Mouse (Mus musculus) lung, embryonic 14.5 days (tissue): ENCODE measurements at regions not wholly inside any gene's neighbourhood (a gene's known extent, or its start where the extent isn't known, plus 50 kb on each side); places are given as distances from the start of the nearest gene placed in this dataset.
"Not testable (repeated sequence)": the region's sequence is repeated elsewhere in the genome, so short reads cannot be mapped to it uniquely, and the experiment has no call there.

ENCODE experiments used
- ATAC-seq: fragments of 200-750 bp; cut with Nextera tagmentation; 2 replicates; pipeline ENCODE4 v1.8.0; 2017; ENCODE audit warnings: mild to moderate bottlenecking, moderate TSS enrichment, moderate library complexity; ENCODE audit not compliant: insufficient read depth
- DNase-seq: peaks from one replicate; pipeline ENCODE4 v3.0.0-alpha.2; 2015
- H3K27ac ChIP-seq: fragments of 300-500 bp; sonication (generic); 2 replicates; pipeline ENCODE4 v1.5.1; 2014; ENCODE audit warnings: low read depth, mild to moderate bottlenecking, moderate library complexity
- H3K27me3 ChIP-seq: fragments of 300-500 bp; sonication (generic); 2 replicates; pipeline ENCODE4 v1.6.1; 2014; ENCODE audit warnings: low read length, control low read depth; ENCODE audit not compliant: insufficient read depth
- H3K36me3 ChIP-seq: fragments of 300-500 bp; sonication (generic); 2 replicates; pipeline ENCODE4 v1.6.1; 2014; ENCODE audit warnings: control low read depth; ENCODE audit not compliant: insufficient read depth
- H3K4me1 ChIP-seq: fragments of 300-500 bp; sonication (generic); 2 replicates; pipeline ENCODE4 v1.6.1; 2014; ENCODE audit warnings: antibody characterized with exemption, control low read depth; ENCODE audit not compliant: insufficient read depth
- H3K4me2 ChIP-seq: fragments of 300-500 bp; sonication (generic); 2 replicates; pipeline ENCODE4 v1.6.1; 2014; ENCODE audit warnings: mild to moderate bottlenecking
- H3K4me3 ChIP-seq: fragments of 300-500 bp; sonication (generic); 2 replicates; pipeline ENCODE4 v1.5.1; 2014; ENCODE audit warnings: low read depth, low read length
- H3K9ac ChIP-seq: fragments of 300-500 bp; sonication (generic); 2 replicates; pipeline ENCODE4 v1.6.1; 2014
- H3K9me3 ChIP-seq: fragments of 300-500 bp; sonication (generic); 2 replicates; pipeline ENCODE4 v1.6.1; 2016; ENCODE audit warnings: low read depth, low read length, control low read depth
- CTCF ChIP-seq: IDR thresholded peaks from 2 replicates; pipeline ENCODE4 v1.5.1; 2016; ENCODE audit warnings: antibody characterized with exemption, low read depth
- WGBS: fragments of 180-500 bp; shearing (Covaris S2); extraction: QIAGEN DNeasy Blood & Tissue Kit; methylation state at CpG from one replicate; pipeline ENCODE4 v1.1.7; 2014; 5-methylcytosine and 5-hydroxymethylcytosine counted together

DNA sequence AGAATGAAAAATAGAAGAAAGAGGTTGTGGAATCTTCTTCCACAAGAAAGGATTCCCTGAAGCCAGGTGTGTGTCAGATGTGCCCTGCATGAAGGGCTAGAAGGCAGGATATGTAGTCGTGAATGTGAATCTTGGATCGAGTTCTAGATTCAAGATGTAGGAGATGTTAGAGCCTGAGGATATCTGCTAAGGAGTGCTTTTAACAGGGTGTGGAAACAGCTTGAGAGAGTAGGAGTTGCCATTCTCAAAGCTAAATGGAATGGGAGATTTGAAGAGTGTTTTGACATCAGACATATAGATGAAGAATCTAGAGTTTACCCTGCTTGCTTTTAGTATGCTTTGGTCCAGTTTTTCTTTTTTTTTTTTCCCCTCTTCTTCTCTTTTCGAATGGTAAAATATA lies 590.3 kb downstream of the Sis start:
- Histone ChIP-seq H3K9ac (no peak overlapping the region), H3K4me3 (no peak overlapping the region), H3K4me2 (no peak overlapping the region), H3K4me1 (no peaks in the 10 kb centered on the region), H3K36me3 (no peaks in the 10 kb centered on the region), H3K27me3 (no peaks in the 10 kb centered on the region), H3K9me3 (no peaks in the 10 kb centered on the region), H3K27ac (no peak overlapping the region)
- DNase-seq (no peak), ATAC-seq (no peak)
- 77% methylated on average over 3 of the region's 3 CpGs for WGBS
- no peak for TF ChIP-seq CTCF

DNA sequence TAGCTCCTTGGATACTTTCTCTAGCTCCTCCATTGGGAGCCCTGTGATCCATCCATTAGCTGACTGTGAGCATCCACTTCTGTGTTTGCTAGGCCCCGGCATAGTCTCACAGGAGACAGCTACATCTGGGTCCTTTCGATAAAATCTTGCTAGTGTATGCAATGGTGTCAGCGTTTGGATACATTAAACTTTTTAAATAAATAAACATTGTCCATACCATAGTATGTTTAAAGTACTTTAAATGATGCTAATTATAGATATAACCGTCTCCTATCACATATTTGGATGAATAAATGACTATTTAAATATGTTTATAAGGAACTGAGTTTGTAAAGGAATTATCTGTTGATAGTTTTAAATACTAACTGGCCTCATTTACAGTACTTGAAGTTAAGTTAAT lies 607.8 kb downstream of the Sis start:
- H3K27me3 ChIP-seq, H3K9ac ChIP-seq, H3K4me3 ChIP-seq, H3K4me2 ChIP-seq, H3K4me1 ChIP-seq, H3K9me3 ChIP-seq, DNase-seq, ATAC-seq, H3K27ac ChIP-seq, H3K36me3 ChIP-seq: not testable (repeated sequence)
- WGBS = 45% methylated on average over 3 of the region's 4 CpGs

DNA sequence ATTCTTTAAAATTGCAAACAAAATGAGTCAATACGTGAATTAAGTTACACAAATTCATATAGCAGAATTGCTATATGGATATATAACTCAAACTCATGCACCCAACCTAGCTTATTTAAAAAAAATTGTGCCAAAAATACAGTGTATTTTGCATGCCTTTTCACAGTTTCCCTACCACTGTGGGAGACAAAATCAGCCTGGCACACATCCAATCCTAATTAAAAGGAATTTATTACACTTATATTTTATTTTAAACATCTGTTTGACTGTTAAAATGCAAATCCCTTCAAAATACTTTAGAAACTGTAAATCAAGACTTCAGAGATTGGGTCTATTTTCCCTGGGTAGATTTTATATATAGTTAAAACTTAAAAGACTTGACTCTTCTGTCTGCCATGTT lies 639.6 kb downstream of the Sis start:
- Histone ChIP-seq H3K36me3 (no peaks in the 10 kb centered on the region), H3K27me3 (no peaks in the 10 kb centered on the region), H3K9ac (no peak overlapping the region), H3K9me3 (no peaks in the 10 kb centered on the region), H3K4me1 (no peaks in the 10 kb centered on the region), H3K27ac (no peak overlapping the region), H3K4me3 (no peak overlapping the region), H3K4me2 (no peak overlapping the region)
- no peak for ATAC-seq
- no peak for DNase-seq
- TF ChIP-seq CTCF = no peak
- 80% methylated on average over 1 of the region's 1 CpGs for WGBS

DNA sequence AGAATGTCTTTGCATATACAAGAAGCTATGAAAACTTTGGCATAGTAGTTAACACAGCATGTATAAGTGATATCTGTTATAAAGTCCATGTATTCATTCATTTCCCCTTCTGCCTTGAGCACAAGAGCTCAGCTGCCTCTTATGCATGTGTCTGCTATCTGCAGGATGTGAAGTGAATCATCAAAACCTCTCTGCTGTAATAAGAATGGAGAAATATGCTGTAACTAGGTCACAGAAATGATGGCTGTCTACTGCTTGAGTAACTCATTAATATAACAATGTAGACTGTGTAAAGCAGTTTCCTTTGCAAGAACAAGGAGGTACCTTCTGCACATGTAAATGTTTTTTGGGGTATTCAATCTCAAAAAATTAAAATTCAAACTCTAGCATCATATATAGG lies 643.8 kb downstream of the Sis start:
- no peak overlapping the region for H3K4me3 ChIP-seq
- no peak for TF ChIP-seq CTCF
- DNase-seq = no peak

GRCm38 (mm10) chr3:72304654-72305053 lies 663.0 kb downstream of the Sis start:
- Histone ChIP-seq H3K27me3 (no peaks in the 10 kb centered on the region), H3K9ac (no peak overlapping the region), H3K4me3 (no peak overlapping the region), H3K27ac (no peak overlapping the region), H3K36me3 (no peaks in the 10 kb centered on the region), H3K4me1 (no peaks in the 10 kb centered on the region), H3K4me2 (no peak overlapping the region), H3K9me3 (no peaks in the 10 kb centered on the region)
- no peak for TF ChIP-seq CTCF
- ATAC-seq (no peak), DNase-seq (peak; percentile 1)
- 68% methylated on average over 4 of the region's 4 CpGs for WGBS

More for the DNA sequence above, 643.8 kb downstream of the Sis start:
- Histone ChIP-seq H3K27me3 (no peaks in the 10 kb centered on the region), H3K36me3 (no peaks in the 10 kb centered on the region), H3K9ac (no peak overlapping the region), H3K4me1 (no peaks in the 10 kb centered on the region), H3K9me3 (no peaks in the 10 kb centered on the region), H3K27ac (no peak overlapping the region), H3K4me2 (no peak overlapping the region)
- no peak for ATAC-seq
